In the genomic region with DNA sequence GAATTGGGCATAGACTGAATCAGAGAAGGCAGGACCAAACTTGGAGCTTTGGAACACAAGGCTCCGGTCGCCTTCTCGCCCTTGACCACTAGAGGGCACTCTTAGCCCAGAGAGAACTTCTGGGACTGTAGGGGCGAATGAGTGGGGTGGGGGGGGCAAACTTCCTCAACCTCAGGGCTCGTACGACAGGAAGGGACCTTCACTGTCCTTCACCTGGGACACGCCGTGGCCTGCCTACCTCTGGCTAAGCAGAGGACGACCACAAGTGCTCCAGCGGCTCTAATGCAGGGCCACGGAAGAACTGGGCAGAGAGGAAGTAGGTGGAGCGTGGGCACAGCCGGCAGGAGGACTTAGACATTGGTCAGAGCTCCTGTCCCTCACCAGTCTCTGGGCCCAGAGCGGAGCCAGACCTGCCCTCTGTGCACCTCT, we compare ENCODE assay signal across 8 mouse cellular contexts. TPM values are rescaled to one million over a fixed set of nuclear protein-coding genes. Genes with fewer than 3 reads are reported as not detected.
DNase-seq lines count a peak whose midpoint lies in the region; ATAC-seq and TF ChIP-seq lines count a peak whose summit lies in the region.

No protein-coding gene starts in this region.

- H3K27me3 ChIP-seq in forebrain, embryonic 15.5 days = no peaks in the 10 kb centered on the region
- H3K27me3 ChIP-seq in lung, embryonic 15.5 days = no peaks in the 10 kb centered on the region
- H3K27me3 ChIP-seq in thymus, adult 2 months (ENCODE audit: control insufficient read depth, insufficient read depth, low read length) = no peaks in the 10 kb centered on the region

- H3K4me1 ChIP-seq in forebrain, embryonic 15.5 days = peaks cover 10% of the 10 kb centered on the region
- H3K4me1 ChIP-seq in lung, embryonic 15.5 days = peaks cover 6% of the 10 kb centered on the region; the same call in 1 of the 2 replicates
- 0 out of 2 replicates have a peak, but pooled peaks cover 7% of the 10 kb centered on the region for H3K4me1 ChIP-seq in olfactory bulb, adult 2 months (ENCODE audit: control insufficient read depth, insufficient read depth, low read length)
- peaks cover 9% of the 10 kb centered on the region for H3K4me1 ChIP-seq in thymus, adult 2 months (replicated peaks; ENCODE audit: control insufficient read depth, insufficient read depth, low read length)

- TF ChIP-seq CTCF in layer of hippocampus, adult 2 months (conservative IDR thresholded peaks at IDR 0.05) = peak; percentile 89
- TF ChIP-seq CTCF in olfactory bulb, adult 2 months (IDR thresholded peaks at IDR 0.05; ENCODE audit: insufficient read depth, low read depth, low read length) = peak; percentile 73
- TF ChIP-seq CTCF in thymus, adult 2 months (IDR thresholded peaks at IDR 0.05; ENCODE audit: borderline replicate concordance, control insufficient read depth, extremely low read depth, insufficient read depth, low read length, poor library complexity) = peak; percentile 90

- peak; percentile 81 for ATAC-seq in forebrain, embryonic 15.5 days (replicated peaks)
- ATAC-seq in lung, embryonic 15.5 days (ENCODE audit: borderline replicate concordance, extremely low read depth, low FRiP score, low TSS enrichment) = peak; percentile 89

- peak; percentile 88 for DNase-seq in ES-CJ7 (ENCODE audit: low read depth, low spot score)
- DNase-seq in cerebellum, adult 11 months = peak; percentile 78
- peak; percentile 72 for DNase-seq in heart, postnatal 25 days (ENCODE audit: low spot score)
- DNase-seq in layer of hippocampus, adult 2 months (ENCODE audit: low spot score in 2 of 2) = peak; percentile 70 to 81
- peak; percentile 85 for DNase-seq in thymus, adult 2 months

- H3K9ac ChIP-seq in forebrain, embryonic 15.5 days (replicated peaks) = peak overlapping the region; percentile 46
- H3K9ac ChIP-seq in lung, embryonic 15.5 days = peak overlapping the region; percentile 63

- WGBS in forebrain, embryonic 15.5 days = under 1% methylated on average over 14 of the region's 14 CpGs
- under 1% methylated on average over 14 of the region's 14 CpGs for WGBS in lung, embryonic 15.5 days
- WGBS in olfactory bulb, adult 2 months = under 1% methylated on average over 14 of the region's 14 CpGs
- under 1% methylated on average over 14 of the region's 14 CpGs for WGBS in thymus, adult 2 months

- intact Hi-C loops in heart, postnatal 25 days (cut with DNase I) = loop anchor here (1.0 to 5.0 kb wide), 4 partner anchors 40 to 505 kb away; no protein-coding TSS in a partner anchor

- H3K4me2 ChIP-seq in forebrain, embryonic 15.5 days (replicated peaks) = peak overlapping the region; percentile 40
- H3K4me2 ChIP-seq in lung, embryonic 15.5 days = peak overlapping the region; percentile 57

- no peak for TF ChIP-seq POLR2A in olfactory bulb, adult 2 months (IDR thresholded peaks at IDR 0.05; ENCODE audit: insufficient read depth, low read depth, low read length)
- no peak for TF ChIP-seq POLR2A in thymus, adult 2 months (IDR thresholded peaks at IDR 0.05; ENCODE audit: control insufficient read depth, extremely low read depth, insufficient read depth, low read length, poor library complexity)

- no peak overlapping the region for H3K27ac ChIP-seq in forebrain, embryonic 15.5 days (replicated peaks)
- peak overlapping the region; percentile 87 for H3K27ac ChIP-seq in layer of hippocampus, adult 2 months
- peak overlapping the region; percentile 58 for H3K27ac ChIP-seq in lung, embryonic 15.5 days
- H3K27ac ChIP-seq in olfactory bulb, adult 2 months (ENCODE audit: insufficient read depth, low read depth, low read length) = 0 out of 2 replicates have a peak overlapping the region, but pooled peaks have one; percentile 11
- H3K27ac ChIP-seq in thymus, adult 2 months (ENCODE audit: control insufficient read depth, insufficient read depth, low read length) = no peak overlapping the region

- H3K36me3 ChIP-seq in forebrain, embryonic 15.5 days = peaks cover 4% of the 10 kb centered on the region; the same call in 1 of the 2 replicates
- no peaks in the 10 kb centered on the region for H3K36me3 ChIP-seq in lung, embryonic 15.5 days
- no peaks in the 10 kb centered on the region for H3K36me3 ChIP-seq in thymus, adult 2 months (ENCODE audit: control insufficient read depth, insufficient read depth, low read length)

- no peaks in the 10 kb centered on the region for H3K9me3 ChIP-seq in forebrain, embryonic 15.5 days
- no peaks in the 10 kb centered on the region for H3K9me3 ChIP-seq in lung, embryonic 15.5 days

- peak overlapping the region; percentile 44 for H3K4me3 ChIP-seq in forebrain, embryonic 15.5 days
- H3K4me3 ChIP-seq in layer of hippocampus, adult 2 months = peak overlapping the region; percentile 63
- peak overlapping the region; percentile 60 for H3K4me3 ChIP-seq in lung, embryonic 15.5 days
- peak overlapping the region; percentile 76 for H3K4me3 ChIP-seq in olfactory bulb, adult 2 months (ENCODE audit: insufficient read depth, low read depth, low read length)
- peak overlapping the region; percentile 69 for H3K4me3 ChIP-seq in thymus, adult 2 months (ENCODE audit: control insufficient read depth, insufficient read depth, low read length)

RNA-seq across cellular contexts. Expression of a gene that starts 5.5 kb away (rescaled TPM):
- 100 and 106 TPM in 2 replicates for polyA plus RNA-seq in forebrain, embryonic 15.5 days (2015; fragmentation: Nextera tagmentation; extraction: Ambion mirVana)
- 100 to 1,000 TPM in 1 of 2 experiments, 10 to 100 TPM in 1; 98.8 to 102 TPM for total RNA-seq in heart, postnatal 25 days (2021)
- 10 to 100 TPM; 61.5 to 70.8 TPM for total RNA-seq in layer of hippocampus, adult 2 months (2021)
- polyA plus RNA-seq in lung, embryonic 15.5 days (2015; fragmentation: Nextera tagmentation; extraction: Ambion mirVana) = 103 and 115 TPM in 2 replicates
- not detected in 2 replicates for polyA plus RNA-seq in olfactory bulb, adult 2 months (2012; ENCODE audit: insufficient read depth, insufficient read length, low replicate concordance, missing spikeins)
- polyA plus RNA-seq in thymus, adult 2 months (2012; rRNA removed) = 47.1 and 64.5 TPM in 2 replicates

RNA-seq across cellular contexts. Expression of a gene that starts 13.2 kb away (rescaled TPM):
- polyA plus RNA-seq in forebrain, embryonic 15.5 days (2015; fragmentation: Nextera tagmentation; extraction: Ambion mirVana) = 53.1 and 54.0 TPM in 2 replicates
- total RNA-seq in heart, postnatal 25 days (2021) = 1 to 10 TPM; 3.5 to 4.1 TPM
- total RNA-seq in layer of hippocampus, adult 2 months (2021) = 1 to 10 TPM; 8.0 to 8.7 TPM
- 21.5 and 22.7 TPM in 2 replicates for polyA plus RNA-seq in lung, embryonic 15.5 days (2015; fragmentation: Nextera tagmentation; extraction: Ambion mirVana)
- not detected in 2 replicates for polyA plus RNA-seq in olfactory bulb, adult 2 months (2012; ENCODE audit: insufficient read depth, insufficient read length, low replicate concordance, missing spikeins)
- polyA plus RNA-seq in thymus, adult 2 months (2012; rRNA removed) = 17.2 and 17.8 TPM in 2 replicates

Comparison
In these comparisons a context has a peak if more than half of its experiments do, and no peak if none do; other contexts are left out.
1. H3K27ac ChIP-seq: peak in layer of hippocampus, adult 2 months (single experiment), lung, embryonic 15.5 days (single experiment) and olfactory bulb, adult 2 months (single experiment); none in forebrain, embryonic 15.5 days (single experiment) and thymus, adult 2 months (single experiment).
2. RNA of a gene that starts 5.5 kb away (polyA plus RNA-seq): 103 to 115 TPM in lung, embryonic 15.5 days, 100 to 106 TPM in forebrain, embryonic 15.5 days and 47.1 to 64.5 TPM in thymus, adult 2 months; not detected in olfactory bulb, adult 2 months; every median in the first group is over 10 times any median in the second.
3. Peak in every context shown above with its lines, with median percentiles within 50 percentile points of each other: DNase-seq, H3K4me3 ChIP-seq and CTCF ChIP-seq.